Mouse (Mus musculus) forelimb bud, embryonic 11.5 days (tissue): Measurements from ENCODE around the gene Gtsf1l.
"Not testable (repeated sequence)": the region's sequence is repeated elsewhere in the genome, so short reads cannot be mapped to it uniquely, and the experiment has no call there.

ENCODE experiments used
- DNase-seq: peaks from one replicate; pipeline ENCODE4 v3.0.0-alpha.2; 2012; ENCODE audit warnings: low read depth, low spot score

Gtsf1l gene

DNA sequence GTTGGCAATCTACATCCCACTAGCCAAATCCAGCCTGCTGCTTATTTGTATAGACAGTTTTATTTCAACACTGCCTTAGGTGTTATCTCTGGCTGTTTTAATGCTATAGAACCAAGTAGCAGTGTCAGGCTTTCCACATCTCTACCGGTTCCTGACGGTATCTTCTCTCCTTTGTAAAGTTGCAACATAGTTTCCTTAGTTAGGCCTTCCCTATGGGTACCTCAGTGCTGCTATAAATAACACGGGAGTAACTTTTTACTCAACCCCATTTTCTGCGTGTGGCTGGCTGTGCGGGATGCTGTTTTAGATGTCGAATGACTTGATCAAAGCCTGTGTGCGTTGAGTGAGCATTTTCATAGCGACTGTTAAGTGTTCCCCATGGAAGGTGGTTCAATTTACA is 1.1 kb downstream of the Gtsf1l start:
- no peak for DNase-seq

DNA sequence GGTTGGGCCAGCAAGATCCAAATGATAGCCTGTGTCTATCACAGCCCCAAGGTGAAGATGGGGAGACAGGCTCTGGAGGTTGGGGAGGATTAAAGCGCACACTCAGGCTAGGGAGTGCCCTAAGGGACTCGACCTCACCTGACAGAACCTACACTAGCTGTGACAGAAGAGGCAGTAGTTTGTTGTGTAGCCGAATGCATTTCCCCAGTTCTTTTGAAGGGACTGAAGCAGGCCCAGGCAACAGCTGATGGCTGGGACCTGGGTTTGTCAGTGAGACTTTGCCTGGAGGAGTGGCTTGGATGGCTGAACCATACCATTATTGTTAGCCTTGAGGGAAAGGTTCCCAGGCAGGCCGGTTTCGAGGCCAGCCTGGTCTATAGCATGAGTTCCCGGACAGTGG is 2.6 kb downstream of the Gtsf1l start:
- no peak for DNase-seq

DNA sequence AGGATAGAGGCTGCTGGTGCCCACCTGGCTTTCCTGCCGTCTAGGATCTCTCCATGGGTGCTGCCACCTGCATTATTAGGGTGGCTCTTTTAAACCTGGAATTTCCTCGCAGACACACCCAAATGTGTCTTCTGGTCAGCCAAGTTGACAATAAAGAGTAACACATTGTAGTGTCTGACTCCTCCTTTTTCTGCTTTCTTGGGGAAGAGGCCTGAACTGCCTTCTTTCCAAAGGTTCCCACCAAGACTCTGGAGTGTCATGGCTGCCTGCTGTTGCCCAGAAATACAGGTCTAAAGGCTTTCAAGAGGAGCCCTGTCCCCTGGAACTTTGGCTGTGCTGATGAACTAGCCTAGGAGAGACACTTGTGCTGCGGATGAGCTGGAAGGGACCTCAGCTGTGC is 3.1 kb downstream of the Gtsf1l start:
- DNase-seq: no peak

DNA sequence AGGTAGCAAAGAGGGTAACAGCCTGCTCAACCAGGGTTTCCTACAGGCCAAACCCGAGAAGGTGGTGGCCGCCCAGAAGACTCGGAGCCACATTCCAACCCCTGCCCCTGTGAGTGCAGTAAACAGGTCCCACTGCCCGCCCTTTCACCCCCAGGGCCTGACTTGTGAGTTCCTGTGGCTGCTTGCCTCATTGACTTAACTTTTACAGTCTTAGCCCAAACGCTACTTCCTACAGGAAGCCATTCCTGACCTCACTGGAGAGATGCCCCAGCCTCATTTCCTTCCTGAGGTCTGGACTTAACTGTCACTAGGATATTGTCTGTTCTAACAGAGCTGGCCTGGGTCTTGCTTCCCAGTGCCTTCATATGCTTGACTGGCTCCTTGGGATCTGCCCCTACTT is 5.1 kb downstream of the Gtsf1l start:
- DNase-seq: no peak

DNA sequence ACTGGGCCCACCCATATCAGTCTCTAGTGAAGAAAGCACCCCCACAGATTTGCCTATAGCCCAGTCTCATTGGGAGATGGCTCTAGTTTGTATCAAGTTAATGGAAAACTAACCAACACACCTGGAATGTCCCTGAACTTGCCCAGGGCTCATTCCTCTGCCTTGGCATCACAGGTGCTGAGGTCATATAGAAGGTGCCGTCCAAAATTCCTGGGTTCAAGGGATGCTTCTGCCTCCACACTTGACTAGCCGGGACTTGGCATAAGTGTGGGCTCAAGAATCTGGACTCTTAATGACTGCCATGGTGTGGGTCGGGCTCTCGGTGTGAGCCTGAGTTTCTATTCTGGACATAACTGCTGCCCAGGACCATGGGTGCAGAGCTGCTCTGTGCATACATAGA is 8.6 kb downstream of the Gtsf1l start:
- no peak for DNase-seq

DNA sequence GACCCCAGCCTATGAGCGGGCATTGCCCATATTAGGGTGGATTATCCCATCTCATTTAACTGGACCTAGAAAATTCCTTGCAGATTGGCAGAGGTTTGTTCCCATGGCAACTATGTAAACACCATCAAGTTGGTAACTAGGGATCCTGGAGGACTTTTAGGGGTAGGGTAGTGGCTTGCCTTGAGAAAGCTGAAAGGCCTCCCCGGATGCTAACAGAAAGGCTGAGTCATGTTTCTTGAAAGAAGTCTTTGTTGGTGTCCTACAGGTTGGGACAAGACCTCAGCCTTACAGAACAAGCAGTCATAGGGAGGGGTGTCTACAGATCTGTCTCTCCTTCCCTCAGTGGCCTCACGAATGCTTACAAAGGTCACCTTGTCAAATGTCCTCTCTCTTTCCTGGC is 12.4 kb downstream of the Gtsf1l start:
- DNase-seq: no peak

DNA sequence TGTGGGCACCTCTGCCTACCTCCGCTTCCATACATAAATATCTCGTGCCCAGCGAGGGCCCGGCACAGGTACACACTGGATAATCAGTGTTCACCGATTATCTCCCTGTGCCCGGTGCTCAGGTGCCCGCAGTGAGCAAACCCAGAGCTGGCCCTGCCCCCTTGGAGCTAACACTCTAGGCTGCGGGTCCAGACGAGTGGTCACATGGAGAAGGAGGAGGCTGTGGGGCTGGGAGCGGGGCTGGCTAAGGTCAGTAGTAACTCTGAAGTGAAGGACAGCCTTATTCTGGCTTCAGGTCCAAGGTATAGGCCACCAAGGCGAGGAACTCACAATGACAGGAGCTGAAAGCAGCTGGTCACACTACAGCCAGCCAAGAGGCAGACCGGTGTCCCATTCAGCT is 12.8 kb downstream of the Gtsf1l start:
- DNase-seq: no peak

DNA sequence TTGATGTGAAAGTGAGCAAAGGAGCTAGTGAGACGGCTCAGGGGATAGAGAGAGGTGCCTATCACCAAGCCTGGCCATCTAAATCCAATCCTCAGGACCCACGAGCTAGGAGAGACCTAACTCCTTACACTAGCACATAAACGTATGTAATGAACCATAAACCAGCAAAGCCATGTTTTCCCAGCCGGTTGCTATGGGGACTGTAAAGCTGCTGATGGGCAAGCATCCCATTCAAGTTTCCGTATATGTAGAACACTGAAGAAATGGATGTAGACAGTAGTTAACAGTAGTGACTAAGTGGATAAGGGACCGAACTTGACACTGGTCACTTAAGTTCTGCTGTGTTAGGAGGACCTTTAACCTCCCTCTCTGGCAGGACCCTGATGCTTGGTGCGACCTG is 13.6 kb downstream of the Gtsf1l start:
- no peak for DNase-seq

DNA sequence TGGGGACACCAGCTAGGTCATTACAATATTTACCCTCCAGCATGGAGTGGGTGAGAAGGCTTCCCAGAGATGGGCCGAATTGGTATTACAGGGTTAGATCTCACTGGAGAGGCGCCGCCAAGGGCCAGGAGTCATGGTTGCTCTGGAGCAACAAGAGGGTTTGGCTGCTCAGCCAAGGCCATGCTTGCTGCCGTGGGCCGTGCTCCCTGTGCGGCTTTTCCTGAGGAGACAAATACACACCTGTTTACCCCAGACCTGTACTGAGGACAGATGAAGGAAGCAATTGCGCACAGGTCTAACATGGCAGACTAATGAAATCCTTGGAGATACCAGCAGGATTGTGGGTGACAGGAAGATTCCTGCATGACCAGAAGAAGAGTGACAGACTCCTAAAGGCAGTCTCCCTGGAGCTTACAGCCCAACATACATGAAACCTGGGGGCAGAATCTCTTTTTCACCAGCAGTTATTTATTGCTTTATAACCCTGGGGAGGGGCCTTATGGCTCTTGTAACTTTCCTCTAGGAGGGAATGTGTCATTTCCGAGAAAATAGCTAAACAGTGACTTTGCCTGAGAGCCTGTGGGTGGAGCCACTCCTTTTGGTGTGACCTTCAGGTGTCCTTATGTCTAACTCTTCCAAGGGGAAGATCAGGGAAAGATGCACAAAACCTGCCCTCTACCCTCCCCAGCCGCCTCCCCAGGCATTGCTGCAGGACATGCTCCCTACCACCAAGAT is 14.5 kb downstream of the Gtsf1l start:
- DNase-seq: no peak

DNA sequence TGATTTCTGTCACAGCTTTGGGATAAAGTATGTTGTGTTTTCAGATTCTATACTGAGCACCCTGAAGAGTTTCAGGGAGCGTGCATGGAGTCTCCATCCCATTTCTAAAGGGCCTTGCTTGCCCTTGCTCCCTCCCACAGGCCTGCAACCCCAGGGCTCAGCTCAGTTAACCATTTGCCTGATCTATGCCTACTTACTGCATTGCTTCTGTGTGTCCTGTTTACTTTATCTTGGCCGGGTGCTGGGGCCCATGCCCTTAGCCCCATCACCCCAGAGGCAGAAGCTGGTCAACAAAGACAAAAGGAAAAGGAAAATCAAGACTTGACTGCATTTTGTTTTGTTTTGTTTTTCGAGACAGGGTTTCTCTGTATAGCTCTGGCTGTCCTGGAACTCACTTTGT is 16.1 kb downstream of the Gtsf1l start:
- no peak for DNase-seq

DNA sequence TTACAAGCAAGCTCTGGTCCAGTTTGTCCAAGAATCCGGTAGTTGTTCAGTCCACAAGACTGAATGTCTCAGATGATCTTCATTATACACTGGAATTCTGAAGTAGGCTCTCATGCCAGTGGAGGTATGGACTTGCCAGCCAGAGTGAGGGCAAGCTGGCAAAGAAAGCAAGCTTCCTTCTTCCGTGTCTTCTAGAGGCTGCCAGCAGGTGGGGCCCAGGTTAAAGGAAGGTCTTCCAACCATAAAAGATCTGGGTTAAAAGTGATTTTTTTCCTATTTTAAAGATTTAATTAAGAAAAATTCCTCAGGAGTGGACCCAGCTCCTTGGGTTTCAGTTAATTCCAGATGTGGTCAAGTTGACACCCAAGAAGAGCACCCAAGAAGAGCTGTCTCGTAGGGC is 17.4 kb downstream of the Gtsf1l start:
- no peak for DNase-seq

DNA sequence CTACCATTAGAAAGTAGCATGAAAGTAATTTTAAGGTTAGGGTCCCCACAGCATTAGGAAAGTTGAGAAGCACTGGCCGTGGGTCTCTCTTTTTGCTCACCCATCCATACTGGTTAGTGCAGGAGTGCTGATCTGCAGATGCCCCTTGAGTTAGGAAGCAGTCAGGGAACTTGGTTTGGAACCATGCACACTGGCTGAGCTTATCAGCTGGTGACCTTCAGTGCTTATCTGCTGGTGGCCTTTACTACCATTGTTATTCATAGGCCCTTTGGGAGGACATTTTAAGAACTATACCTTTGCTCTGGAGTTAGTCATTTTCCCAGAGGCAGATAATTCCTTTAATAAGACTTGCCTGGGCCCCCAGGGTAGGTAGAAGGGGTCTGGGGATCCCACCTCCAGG is 20.4 kb downstream of the Gtsf1l start:
- DNase-seq: no peak

DNA sequence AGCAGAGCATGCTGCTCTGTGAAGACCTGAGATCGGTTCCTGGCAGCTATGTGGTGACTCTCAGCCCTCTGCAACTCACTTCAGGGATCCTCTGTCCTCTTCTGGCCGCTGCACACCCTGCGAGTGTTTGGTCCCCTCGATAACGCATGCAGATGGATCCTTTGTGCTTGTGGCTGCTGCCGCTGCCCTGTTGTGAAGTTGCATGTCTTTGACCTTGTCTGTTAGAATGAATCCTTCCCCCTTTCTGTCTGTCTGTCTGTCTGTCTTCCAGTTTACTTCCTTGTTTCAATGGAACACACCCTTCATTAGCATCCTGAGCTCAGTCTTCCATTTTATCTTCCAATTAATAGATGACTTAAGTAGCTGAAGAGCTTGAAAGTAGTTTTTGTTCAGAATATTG is 21.3 kb downstream of the Gtsf1l start:
- DNase-seq: no peak

DNA sequence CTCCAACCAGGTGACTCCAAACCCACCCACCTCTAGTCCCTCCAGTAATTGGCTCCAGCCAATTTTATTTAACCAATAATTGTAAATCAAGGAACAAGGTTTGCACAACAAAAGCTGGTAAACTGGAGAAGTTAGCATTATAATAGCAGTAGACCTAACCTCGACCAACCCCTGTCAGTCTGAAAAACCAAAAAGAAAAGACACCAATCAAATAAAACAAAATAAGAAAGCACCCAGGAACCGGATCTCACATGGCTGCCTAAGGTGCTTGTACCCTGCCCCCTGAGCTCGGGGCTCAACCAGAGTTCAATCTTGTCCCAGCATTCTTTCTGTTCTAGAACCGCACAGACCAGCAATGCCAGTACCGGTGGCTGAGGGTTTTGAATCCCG is 25.5 kb downstream of the Gtsf1l start:
- no peak for DNase-seq

DNA sequence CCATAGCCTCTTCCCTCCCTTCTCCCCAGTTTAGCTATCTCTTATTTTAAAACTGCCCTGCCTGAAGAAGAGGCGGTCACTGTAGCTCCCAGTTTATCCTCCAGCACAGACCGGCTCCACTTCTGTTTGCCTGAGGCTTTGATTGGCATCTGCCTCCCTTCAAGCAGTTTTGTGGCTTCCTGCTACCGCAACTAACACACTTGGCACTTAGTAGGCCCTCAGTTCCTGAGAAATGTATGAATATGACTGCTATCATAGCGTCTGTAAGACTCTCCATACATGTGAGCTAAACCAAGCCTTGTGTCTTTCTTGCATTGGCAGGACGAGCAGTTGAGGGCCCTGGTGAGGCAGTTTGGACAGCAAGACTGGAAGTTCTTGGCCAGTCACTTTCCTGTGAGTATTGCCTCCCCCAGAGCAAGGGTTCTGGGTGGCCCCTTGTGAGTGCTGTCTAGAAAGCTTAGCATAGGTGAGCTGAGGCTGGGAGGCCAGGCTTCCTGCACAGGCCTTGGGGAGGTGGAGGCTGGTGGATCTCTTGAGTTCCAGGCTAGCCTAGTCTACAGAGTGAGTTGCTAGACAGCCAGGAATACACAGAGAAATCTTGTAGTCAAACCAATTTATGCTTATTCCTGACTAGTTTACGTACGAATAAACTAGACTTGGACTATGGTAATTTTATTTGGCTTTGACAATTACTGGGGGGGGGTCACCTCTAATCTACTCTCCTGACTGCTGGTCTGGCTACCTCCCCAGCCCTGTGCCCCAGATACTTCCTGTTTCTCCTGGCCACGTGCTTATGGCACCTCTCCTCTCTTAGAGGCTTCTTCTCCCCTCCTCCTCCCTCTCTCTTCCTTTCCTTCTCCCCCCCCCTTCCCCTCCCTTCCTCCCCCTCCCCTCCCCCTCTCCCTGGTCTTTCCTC is 26.2 kb downstream of the Gtsf1l start:
- no peak for DNase-seq

DNA sequence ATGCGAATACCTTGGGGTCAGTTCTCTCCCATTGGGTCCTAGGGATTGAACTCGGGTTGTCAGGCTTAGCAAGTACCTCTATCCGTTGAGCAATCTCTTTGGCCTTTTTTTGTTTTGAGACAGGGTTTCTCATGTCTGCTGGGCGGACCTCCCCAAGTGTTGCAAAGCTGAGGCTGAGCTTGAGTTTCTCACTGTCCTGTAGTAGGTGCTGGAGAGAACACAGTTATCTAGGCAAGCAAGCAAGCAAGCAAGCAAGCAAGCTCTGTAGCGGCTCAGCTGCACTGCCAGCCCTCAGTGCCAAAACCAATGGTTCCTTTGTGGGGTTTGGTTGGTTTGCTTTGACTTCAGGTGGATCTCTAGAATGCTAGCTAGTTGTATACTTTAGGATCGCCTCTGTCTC is 27.0 kb downstream of the Gtsf1l start:
- no peak for DNase-seq

DNA sequence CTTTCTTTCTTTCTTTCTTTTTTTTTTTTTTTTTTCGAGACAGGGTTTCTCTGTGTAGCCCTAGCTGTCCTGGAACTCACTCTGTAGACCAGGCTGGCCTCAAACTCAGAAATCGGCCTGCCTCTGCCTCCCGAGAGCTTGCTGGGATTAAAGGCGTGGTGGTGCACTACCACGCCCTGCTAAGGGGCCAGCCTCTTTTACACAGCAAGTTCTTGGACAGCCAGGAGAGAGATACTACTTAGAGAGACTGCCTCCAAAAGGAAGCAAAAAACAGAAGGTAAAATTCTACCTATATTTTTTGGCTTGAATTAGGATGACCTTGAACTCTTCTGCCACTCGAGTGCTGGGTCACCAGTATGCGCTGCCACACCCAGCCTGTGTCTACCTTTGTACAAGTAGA is 28.7 kb downstream of the Gtsf1l start:
- DNase-seq: not testable (repeated sequence)

DNA sequence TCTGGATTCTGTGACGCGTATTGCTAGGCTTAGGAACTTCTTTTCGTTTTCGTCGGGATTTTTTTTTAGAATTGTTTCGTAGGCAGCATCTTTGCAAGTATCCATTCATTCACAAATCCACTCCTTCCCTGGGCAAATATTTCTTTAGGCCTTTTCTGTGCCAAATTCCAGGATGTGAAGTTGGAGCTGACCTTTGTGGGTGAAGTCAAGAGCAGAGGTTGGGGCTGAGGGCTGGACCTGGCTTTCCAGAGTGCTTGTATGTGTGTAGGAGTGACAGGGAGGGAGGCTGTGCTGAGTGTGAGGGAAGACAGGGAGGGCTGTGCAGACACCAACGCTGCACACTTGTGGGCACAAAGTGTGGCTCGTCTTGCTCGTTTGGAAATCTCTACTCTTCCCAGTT is 31.1 kb downstream of the Gtsf1l start:
- DNase-seq: no peak

DNA sequence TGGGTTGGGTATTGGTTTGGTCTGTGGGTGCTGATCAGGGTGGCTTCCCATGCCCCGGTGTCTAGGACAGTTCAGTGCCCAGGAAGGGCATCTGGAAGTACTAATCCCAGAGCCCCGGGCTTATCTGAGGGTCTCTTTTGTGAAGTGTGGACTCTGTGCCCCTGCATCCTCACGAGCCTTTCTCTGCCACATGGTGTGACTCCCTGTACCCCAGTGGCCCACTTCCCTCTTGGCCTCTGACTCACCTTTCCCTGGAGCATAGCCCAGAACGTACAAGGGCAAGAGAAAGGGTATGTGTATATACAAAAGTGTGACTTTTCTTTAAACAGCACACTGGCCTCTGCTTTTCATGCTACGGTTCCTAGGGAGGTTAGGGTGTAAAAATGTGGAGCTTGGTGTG is 31.9 kb downstream of the Gtsf1l start:
- no peak for DNase-seq

DNA sequence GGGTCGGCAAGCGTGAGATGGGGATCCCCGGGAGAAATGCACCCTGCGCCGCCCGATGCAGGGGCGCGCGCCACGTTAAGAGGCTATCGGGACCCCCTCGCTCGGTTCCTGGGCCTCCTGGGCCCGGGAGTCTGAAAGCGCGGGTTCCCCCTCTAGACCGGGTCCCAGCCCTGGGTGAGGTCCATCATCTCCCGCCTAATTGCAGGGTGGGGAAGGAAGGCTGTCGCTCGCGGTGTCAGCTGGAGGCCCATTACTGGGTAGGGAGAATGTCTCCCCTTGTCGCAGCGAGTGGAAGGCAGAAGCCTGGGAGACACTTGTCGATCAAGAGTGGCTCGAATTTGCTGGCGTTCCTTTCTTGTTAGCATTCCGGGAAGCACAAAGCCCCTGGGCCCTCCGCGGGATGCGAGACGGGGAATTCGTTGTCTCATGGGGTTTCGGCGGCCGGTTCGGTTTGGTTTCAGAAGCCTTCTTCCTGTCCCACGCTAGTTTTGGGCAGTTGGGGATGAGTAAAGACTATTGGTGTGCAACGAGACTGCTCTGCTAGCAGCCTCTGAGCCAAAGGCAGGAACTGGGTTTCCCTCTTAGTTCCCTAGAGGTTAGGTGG is 32.7 kb downstream of the Gtsf1l start:
- peak; percentile 10 for DNase-seq

DNA sequence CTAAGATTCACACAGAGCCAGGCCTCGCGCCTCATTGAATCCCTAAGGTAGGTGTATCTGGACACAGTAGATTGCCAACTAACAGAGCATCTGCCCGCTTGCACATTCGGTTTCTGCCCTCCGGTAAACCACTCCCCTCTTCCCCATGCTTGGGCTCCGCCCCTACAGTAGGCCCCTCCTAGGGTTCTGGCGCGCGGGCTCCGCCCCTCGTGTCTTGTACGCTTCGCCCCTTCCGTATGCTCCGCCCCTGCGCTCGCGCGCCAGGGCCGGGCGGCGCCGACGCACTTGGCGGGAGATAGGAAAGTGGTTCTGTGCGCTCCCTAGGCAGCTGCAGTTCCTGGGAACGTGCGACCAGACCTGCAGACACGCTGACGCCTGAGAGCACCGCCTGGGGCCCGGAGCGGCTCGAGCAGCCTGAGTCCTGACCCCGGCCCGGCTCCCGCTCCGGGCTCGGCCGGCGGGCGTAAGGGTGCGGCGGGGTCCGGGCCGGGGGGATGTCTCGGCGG is 33.3 kb downstream of the Gtsf1l start, which contains the start of gene Mybl2:
Gene Mybl2 (plus strand): TSS at position 353 of the 506 bp plus-strand sequence.
- peak; percentile 97 for DNase-seq

DNA sequence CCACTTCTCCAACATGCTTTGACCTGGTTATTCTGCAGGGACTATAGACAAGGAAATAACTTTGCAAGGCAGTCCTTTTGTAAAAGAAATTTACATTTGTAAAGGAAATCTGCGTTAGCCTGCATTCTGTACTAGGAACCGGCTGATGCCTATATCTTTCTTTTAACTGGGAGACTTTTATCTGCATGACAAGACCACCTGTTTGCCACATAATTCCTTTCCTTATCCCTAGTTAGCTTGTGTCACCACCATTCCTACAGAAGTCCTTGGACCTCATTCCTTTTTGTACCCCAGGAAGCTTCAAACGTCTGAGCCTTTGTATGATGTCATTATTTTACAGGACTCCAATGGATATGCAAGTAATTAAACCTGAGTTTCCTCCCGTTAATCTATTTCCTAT is 34.8 kb downstream of the Gtsf1l start:
- DNase-seq: no peak
